Mouse (Mus musculus) lung, adult 2 months (tissue): ENCODE results near the gene Atp2a2.

Experiments used
- CTCF ChIP-seq: fragments of 200-500 bp; IDR thresholded peaks from 2 replicates; pipeline ENCODE4 v1.5.1; 2011; ENCODE audit warnings: mild to moderate bottlenecking, low read length, control low read depth; ENCODE audit not compliant: insufficient read depth
- POLR2A ChIP-seq: fragments of 200-500 bp; IDR thresholded peaks from 2 replicates; pipeline ENCODE4 v1.6.1; 2011; ENCODE audit warnings: low read depth, mild to moderate bottlenecking, control low read depth, low read length, borderline replicate concordance; ENCODE audit errors: extremely low read depth

GRCm38 (mm10) chr5:122479131-122479530 is 22.9 kb downstream of the Atp2a2 start:
- TF ChIP-seq CTCF (no peak), POLR2A (no peak)
